Mouse (Mus musculus) liver, embryonic 12.5 days (tissue): ENCODE results near the gene Vmn2r48. TPM values are rescaled to one million over a fixed set of nuclear protein-coding genes. Genes with fewer than 3 reads are reported as not detected.
"Not testable (repeated sequence)": the region's sequence is repeated elsewhere in the genome, so short reads cannot be mapped to it uniquely, and the experiment has no call there.

Experiments used
- ATAC-seq: fragments of 200-750 bp; cut with Nextera tagmentation; 2 replicates; pipeline ENCODE4 v1.8.0; 2017; ENCODE audit warnings: moderate number of reproducible peaks, mild to moderate bottlenecking, moderate library complexity
- H3K27ac ChIP-seq: fragments of 300-500 bp; sonication (generic); 2 replicates; pipeline ENCODE4 v1.5.1; 2016; ENCODE audit warnings: mild to moderate bottlenecking
- H3K27me3 ChIP-seq: fragments of 300-500 bp; sonication (generic); replicated peaks from 2 replicates; pipeline ENCODE4 v1.6.1; 2016; ENCODE audit warnings: mild to moderate bottlenecking, moderate library complexity
- H3K36me3 ChIP-seq: fragments of 300-500 bp; sonication (generic); 2 replicates; pipeline ENCODE4 v1.6.1; 2016; ENCODE audit warnings: mild to moderate bottlenecking, moderate library complexity
- H3K4me1 ChIP-seq: fragments of 300-500 bp; sonication (generic); 2 replicates; pipeline ENCODE4 v1.6.1; 2016
- H3K4me2 ChIP-seq: fragments of 300-500 bp; sonication (generic); 2 replicates; pipeline ENCODE4 v1.6.1; 2016; ENCODE audit warnings: mild to moderate bottlenecking, moderate library complexity
- H3K4me3 ChIP-seq: fragments of 300-500 bp; sonication (generic); 2 replicates; pipeline ENCODE4 v1.5.1; 2016; ENCODE audit warnings: mild to moderate bottlenecking, moderate library complexity
- H3K9ac ChIP-seq: fragments of 300-500 bp; sonication (generic); 2 replicates; pipeline ENCODE4 v1.6.1; 2016; ENCODE audit warnings: mild to moderate bottlenecking, moderate library complexity
- H3K9me3 ChIP-seq: fragments of 300-500 bp; sonication (generic); replicated peaks from 2 replicates; pipeline ENCODE4 v1.6.1; 2016; ENCODE audit warnings: mild to moderate bottlenecking, moderate library complexity
- WGBS: fragments of 180-500 bp; shearing (Covaris S2); methylation state at CpG from one replicate; pipeline ENCODE4 v1.1.7; 2016; ENCODE audit not compliant: insufficient replicate concordance; 5-methylcytosine and 5-hydroxymethylcytosine counted together
- polyA plus RNA-seq: library from polyadenylated mRNA; unstranded; fragments of >200 nt; fragmentation: Nextera tagmentation; extraction: Ambion mirVana; gene quantifications from 2 replicates; pipeline ENCODE4 v1.2.1, GENCODE M21; 2016

Gene Vmn2r48
- polyA plus RNA-seq: not detected in 2 replicates

DNA sequence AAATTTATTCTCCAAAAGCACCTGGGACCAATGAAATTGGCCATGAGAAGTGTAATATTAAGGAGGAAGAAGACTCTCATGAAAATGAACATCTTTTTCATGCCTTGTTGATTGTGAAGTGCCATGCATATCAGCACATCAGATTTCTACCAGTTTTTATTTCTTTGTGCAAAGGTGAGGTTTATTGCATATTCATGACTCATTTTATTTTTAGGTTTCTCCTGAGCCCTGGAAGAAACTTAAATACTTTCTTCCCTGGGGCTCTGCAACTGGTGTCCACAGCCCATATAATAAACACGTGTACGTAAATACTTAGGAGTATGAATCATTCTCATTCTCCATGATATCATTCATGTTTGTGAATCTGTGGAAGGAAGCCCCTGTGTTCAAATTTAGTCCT is at the start of gene Vmn2r48:
TSS of gene Vmn2r48 (minus strand) at position 101 of the 400 bp plus-strand sequence.
- H3K9ac ChIP-seq, H3K36me3 ChIP-seq, ATAC-seq, H3K4me1 ChIP-seq, H3K27me3 ChIP-seq, H3K27ac ChIP-seq, H3K4me2 ChIP-seq, H3K9me3 ChIP-seq, H3K4me3 ChIP-seq: not testable (repeated sequence)
- 66% methylated on average over 2 of the region's 2 CpGs for WGBS

DNA sequence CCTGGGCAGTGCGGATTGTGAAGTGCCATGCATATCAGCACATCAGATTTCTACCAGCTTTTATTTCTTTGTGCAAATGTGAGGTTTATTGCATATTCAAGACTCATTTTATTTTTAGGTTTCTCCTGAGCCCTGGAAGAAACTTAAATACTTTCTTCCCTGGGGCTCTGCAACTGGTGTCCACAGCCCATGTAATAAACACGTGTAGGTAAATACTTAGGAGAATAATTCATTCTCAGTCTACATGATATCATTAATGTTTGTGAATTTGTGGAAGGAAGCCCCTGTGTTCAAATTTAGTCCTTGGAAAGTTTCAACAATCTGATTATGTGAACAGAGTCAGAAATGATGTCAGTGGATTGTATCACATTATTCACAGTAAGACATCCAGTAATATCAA is 38.8 kb upstream of the Vmn2r48 start, which contains the start of gene Vmn2r49:
TSS of gene Vmn2r49 (minus strand) at position 101 of the 400 bp plus-strand sequence.
- ATAC-seq, H3K4me2 ChIP-seq, H3K9me3 ChIP-seq, H3K36me3 ChIP-seq, H3K9ac ChIP-seq, H3K4me3 ChIP-seq, H3K27me3 ChIP-seq, H3K4me1 ChIP-seq, H3K27ac ChIP-seq: not testable (repeated sequence)
- 57% methylated on average over 2 of the region's 2 CpGs for WGBS

Other genes with a start within 250 kb of the Vmn2r48 start
- gene Vmn2r46, start 183.0 kb downstream of the Vmn2r48 start, polyA plus RNA-seq: not detected in 2 replicates
- not detected in 2 replicates for gene Vmn2r47, start 112.3 kb downstream of the Vmn2r48 start, polyA plus RNA-seq
- not detected in 2 replicates for gene Vmn2r49, start 38.7 kb upstream of the Vmn2r48 start, polyA plus RNA-seq
- not detected in 2 replicates for gene Vmn2r50, start 99.7 kb upstream of the Vmn2r48 start, polyA plus RNA-seq
- gene Vmn2r51, start 152.2 kb upstream of the Vmn2r48 start, polyA plus RNA-seq: not detected in 2 replicates
- gene Vmn2r52, start 223.0 kb upstream of the Vmn2r48 start, polyA plus RNA-seq: not detected in 2 replicates